Mouse (Mus musculus) embryo, embryonic 10.5 days (tissue): ENCODE results near the gene Plcb1.

ENCODE experiments used
- DNase-seq: peaks from one replicate; pipeline ENCODE4 v3.0.0-alpha.2; 2015; ENCODE audit warnings: low spot score

Gene Plcb1

DNA sequence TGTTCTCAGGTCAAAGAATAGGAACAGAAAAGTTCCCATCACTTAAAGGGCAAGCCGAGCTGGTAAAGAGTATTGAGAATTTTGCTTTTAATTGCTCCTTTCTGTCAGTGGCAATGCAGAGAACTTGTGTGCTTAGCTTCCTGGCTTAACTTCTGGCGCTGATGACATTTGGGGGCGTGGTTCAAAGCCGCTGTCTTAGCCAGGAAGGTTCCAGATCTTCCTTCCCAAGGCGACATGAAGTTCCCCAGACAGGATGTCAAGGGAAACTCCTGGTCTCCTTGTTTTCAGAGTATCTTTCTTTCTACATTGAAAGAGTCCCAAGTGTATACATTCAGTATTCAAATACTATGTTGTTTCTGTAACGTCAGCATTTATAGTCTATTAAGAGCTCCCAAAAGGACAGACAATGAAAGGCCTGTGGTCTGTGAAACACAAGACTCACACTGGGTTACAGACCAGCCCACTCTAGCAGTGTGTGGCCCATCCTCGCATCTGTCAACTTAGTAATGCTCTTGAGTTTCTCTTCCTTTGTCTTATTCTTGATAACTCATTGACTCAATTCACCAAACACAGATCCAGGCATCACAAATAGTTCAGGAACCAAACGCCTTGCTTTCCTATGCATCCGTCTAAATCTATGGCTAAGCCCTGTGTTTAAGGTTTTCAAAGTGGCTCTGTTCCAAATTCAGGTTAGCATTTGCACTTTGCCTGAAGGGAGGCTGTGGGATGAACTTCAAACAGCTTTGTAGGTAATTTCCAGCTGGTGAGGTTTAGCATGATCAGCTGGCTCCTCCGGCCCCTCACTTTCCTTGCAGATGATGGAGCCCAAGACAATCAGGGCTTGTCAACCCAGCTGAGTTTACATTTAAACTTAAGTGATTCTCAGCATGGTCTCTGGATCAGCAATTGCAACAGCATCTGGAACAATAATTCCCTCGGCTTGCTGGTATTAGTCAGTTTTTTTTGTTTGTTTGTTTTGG, 418.6 kb downstream of the Plcb1 start:
- no peak for DNase-seq

DNA sequence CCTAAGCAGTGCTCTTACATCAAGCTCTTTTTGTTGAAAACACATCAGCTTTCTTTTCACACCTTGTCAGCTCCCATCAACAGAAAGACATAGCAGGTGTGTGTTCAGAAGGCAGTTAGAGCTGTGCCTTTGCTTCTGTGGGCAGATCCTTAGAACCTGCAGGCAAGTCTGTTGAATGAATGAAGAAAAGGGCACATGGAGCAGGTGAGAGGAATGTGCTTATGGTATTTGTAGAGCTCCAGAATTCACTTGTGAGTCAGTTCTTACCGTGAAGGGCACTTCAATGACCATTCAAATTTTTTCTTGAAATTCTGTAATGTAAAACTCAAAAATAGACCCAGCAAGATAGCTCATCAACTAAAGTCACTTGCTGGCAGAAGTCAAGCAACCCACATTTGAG, 423.0 kb downstream of the Plcb1 start:
- DNase-seq: no peak

DNA sequence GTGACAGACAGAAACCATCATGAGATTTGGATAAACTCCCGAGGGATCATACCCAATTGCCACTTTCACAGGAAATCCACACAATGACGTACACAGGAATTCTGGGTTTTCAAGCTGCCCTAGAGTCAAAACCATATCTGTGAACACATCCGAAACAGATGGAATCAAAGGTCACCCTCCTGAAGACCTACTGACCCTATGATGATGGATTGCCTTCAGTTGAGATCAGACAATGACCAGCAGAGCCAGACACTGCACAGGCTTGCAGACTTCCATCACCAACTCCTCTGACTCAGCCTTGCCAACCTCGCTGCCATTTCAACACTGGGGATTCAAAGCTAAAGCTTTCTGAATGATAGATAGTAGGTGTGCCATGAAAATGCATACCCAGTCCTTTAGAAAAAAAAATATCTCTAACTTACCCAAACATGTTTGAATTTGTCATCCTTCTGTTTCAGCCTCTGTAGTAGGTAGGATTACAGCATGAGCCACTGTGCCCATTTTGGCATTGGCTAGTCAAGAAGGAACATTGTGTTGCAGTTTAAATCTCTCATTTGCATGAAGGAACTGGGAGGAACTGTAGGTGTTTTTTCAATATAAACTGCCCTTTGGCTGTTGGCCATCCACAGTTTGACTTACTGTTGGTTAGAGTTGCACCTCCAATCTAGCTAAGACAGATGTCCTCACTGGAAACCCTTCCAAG, 429.0 kb downstream of the Plcb1 start:
- peak; percentile 44 for DNase-seq

DNA sequence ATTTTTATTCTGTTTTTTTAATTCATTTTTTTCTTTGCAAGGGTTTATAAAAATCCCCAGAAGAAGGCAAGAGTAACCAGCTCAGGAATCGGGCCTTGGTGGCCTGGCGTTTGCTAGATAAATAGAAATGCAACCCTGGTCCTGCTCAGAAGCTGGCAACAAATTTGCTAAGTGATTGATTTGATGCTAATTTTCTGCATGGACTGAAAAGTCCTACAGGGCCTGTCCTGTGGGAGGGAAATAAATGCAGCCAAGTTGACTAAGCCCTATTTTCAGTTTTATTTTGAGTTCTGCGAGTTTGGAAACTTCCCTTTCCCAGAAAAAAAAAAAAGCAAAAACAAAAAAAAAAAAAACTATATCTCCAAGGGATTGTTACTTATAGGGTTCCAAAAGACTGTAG, 433.5 kb downstream of the Plcb1 start:
- DNase-seq: no peak

DNA sequence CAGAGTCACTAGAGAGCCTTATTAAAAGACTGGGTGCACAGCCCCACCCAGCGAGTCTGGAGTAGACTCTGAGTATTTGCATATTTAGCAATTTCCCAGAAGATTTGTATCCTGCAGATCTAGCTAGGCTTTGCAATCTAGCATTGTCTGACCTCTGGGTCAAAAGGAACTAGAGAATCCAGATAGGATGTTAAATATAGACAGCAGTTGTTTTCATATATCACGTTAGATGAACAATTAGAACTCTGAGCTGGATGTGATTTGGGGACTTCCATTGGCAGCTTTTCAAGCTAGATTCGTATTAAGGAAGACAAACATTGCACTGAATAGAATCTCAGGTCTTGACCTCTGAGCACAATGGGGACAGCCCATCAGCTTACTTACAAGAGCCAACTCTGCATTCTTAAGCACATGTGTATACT, 439.7 kb downstream of the Plcb1 start:
- DNase-seq: no peak

DNA sequence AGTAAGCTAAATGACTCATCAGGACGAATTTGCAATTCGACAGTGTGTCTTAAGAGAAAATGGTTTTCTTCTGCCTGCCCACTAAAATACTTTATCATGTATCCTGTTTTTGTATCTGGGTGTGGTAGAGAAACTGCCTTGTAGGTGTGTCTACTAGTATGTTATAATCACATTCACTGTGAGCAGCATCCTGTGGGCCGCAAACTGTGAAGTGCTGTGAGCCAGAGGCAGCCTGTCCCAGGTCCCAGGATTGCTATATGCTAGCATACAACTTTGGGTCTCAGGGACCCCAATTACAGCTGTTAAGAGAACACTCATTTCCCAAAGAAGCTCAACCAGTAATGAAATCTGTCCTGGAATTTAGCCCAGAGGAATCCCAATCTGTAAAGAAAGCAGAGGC, 444.4 kb downstream of the Plcb1 start:
- DNase-seq: no peak

DNA sequence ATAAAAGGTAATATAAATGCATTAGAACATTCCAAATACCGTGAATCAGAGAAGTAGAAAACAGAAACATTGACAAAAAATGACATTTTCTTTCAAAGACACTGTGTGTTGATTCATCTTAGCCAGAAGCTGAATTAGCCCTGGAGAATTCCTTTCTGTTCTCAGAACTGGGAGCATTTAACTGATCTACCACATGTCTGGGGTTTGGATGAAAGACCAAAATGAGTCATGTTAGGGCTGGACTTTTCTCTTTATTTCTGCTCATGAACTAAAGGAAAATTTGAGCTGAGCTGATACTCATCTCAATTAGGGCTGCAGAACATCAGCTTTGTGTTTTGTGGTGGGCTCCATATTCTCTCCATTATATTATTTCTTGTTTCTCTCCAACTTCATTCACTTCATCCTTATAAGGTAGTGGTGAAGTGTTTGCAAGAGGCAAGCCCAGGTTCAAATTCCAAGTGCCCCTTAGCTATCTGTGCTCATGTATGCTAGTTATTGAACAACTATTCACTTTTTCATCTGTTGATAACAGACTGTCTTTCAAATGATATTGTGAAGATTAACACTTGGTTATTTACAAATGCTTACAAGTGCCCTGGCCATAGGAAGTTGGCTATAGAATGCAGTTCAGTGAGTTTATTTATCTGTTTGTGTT, 456.9 kb downstream of the Plcb1 start:
- no peak for DNase-seq

DNA sequence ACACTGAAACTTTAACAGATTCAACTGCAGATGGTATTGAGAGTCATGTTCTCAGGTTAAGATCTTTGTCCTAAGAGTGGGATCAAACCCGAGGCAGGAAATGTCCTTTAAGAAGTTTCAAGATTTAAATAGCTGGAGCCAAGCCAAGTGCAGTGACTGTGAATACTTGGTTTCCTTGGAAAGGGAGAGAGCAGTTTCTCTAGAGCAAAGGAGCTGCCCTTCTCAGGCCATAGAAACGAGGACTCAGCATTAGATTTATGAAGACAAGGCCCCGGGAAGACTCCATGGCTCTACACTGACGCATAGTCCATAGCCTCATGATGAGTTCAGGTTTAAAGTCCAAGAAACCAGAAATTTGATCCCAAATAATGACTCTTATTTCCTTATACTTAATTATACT, 457.9 kb downstream of the Plcb1 start:
- DNase-seq: no peak

DNA sequence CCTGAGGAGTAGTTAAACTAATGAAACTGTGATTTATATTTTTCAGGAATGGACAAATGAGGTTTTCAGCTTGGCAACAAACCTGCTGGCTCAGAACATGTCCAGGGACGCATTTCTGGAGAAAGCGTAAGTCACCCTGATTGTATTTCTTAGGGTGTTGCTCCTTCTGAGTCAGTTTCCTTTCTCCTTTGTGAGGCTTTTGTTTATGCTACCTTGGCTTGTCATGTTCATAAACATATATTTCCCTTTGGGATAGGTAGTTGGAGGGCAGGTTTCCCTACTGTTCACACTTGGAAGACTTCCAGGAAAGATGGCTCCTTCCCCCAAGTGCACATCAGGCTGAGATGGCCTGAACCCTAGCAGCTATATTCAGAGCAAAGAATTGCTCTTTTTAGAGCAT, 464.1 kb downstream of the Plcb1 start:
- no peak for DNase-seq

DNA sequence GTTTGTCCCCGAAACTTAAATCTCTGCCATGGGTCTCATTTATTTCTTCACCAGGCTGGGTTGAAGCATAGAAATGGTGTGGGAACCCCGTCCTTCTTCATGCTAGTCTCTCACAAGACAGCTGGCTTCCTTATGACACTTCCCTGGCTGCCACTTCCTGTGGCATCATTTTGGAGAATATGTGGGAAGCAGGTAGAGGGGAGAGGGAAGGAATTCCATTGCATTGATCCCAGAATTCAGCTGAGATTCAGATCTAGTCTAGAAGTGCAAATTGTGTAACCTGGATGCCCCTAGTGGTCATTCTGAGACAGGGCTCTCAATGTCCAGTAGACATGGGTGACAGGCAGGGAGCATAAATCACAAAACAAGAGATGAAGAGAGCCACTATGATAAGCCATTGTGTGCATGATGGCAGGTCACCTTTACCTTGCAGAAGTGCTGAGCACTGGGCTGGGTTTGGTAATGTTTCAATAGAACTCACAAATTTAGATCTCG, 466.0 kb downstream of the Plcb1 start:
- peak; percentile 37 for DNase-seq

DNA sequence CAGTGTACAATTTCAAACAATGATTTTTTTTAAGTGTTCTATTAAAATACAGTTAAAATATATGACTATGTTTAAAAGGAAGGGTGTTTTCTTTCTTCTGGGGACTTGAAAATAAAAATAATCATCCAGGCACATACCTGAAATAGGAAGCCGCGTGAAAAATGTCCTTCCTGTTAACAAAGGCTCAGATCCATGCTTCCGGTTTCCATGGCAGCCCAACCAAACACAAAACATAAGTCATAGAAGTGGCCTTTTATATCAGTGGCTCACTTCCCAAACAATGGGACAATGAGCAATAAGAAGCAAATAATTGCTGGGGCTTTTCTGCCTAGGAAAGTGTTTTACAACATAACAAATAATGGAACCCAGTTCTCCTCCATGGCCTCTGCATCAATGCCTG, 473.3 kb downstream of the Plcb1 start:
- DNase-seq: peak; percentile 63

DNA sequence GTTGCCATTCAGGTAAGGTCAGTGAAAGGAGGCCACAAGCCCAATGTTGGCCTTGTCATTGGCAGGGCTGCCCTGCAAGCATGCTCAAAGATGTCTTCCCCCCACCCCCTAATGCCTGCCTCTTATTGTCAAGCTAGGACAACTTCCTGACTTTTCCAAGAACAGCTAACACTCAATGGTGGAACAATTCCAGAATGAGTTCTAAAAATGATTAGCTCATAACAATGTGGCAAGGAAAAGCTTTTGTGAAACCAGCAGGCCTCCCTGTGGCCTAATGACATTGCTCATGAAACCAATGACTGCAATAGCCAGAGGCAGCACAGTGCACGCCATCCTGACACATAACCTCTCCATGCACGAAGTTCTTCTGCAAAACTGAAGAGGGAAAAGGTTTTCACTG, 478.1 kb downstream of the Plcb1 start:
- no peak for DNase-seq

DNA sequence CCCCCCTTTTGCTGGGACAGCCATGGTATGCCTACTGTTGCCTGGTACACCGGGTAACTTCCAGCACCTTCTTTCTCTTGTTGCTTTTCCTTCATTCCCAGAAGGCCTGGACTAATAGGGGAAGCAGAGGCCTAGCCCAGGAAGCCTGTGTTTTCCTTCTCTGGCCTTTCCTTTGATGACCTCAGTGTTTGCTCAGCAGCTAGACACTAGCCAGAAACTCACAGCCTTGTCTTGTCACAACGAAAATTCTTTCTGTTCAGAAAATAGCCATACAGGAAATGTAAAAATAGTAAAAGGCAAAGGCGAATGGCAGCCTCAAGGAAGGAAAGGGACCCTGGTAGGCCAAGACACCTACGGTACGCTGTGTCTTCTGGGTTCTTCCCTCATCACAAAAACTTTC, 489.1 kb downstream of the Plcb1 start:
- no peak for DNase-seq

DNA sequence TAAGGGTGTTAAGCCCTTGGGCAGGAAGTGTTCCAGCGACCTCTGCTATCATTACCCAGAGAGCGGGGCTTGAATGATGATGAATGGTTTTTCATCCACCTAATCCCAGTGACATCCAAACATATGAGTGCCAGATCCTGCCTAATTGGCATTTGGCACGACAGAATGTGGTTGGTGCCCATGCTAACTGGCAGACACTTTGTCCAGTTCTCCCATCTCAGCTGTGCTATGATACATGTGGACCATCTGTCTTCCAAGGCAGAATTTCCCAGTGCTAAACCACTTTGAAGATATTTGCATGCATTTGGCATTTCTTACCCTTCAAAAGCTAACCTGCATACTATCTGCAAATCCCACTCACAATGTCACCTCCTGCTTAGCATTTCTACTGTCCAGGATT, 492.6 kb downstream of the Plcb1 start:
- no peak for DNase-seq

DNA sequence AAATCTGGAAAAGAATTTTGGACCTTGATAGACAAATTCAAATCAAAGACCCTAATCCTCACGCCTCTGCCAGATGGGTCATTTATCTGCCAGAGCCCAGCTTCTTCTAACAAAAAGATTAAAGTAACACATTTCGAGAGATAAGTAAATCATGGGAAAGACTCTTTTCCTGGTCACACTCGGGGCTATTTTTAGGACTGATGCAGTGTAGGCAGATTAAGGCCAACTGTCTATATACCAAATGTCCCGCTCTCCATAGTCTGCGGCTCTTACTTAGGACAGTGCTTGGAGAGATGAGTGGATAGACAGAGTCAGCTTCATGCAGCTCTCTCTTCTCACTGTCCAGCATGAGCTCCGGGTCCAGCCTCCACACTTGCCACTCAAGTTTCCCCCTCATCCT, 493.2 kb downstream of the Plcb1 start:
- no peak for DNase-seq

DNA sequence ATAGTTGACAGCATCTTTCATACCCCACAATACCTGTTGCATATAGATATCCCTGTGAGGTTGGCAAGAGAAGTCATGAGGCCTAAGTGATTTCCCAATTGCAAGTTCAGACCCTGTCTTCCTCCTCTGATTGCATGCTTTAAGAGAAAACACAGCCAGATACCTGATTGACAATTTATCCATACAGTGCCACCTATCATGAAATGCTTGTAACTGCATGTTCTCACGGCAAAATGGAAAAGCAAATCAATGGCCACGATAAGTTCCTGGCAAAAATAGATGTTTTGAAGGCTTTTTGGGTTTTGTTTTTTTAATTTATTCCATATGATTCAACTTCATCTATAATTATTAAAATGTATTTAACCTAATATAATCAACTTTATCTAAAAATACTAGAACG, 497.9 kb downstream of the Plcb1 start:
- peak; percentile 40 for DNase-seq

DNA sequence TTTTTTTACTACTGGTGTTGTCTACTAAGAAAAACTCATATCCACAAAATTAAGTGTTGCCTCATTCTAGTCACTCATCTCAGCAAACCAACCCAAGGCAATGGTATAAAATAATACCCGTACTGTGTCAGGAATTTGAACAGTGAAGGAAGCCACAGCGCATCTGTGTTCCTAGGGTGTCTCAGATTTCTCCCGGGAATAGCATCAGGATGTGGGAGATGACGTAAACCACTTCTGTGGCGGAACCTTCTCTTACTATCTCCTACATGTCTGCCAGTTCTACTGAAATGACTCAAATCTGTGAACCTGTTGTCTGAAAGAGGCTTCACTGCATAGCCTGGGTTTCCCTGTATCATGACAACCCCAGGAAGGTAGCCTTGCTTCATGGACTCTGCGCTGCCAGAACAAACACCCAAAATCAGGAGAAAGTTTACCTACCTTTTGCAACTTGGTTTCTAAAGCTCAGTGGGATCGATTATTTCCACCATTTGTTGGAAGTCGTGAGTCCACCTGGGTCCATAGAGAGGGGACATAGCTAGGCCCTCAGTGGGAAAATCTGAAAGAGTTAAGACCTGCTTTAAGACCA, 510.4 kb downstream of the Plcb1 start:
- no peak for DNase-seq

DNA sequence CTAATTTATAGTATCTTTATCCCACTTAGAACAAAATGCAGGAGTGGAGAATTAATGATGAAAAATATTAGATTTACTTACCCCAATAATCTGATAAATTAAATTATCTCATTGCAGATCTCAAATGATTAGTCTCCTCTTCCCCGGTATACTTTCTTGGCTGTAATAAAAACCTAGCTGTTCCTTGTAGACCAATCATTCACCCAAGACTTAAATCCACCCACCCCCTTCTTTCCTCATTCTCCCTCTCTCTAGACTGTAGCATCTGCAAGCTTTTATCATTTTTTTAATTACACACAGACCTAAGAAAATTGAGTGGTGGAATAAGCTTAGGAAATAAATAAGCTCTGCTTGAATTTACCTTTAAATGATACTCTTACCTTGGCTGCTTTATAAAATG, 514.6 kb downstream of the Plcb1 start:
- no peak for DNase-seq

DNA sequence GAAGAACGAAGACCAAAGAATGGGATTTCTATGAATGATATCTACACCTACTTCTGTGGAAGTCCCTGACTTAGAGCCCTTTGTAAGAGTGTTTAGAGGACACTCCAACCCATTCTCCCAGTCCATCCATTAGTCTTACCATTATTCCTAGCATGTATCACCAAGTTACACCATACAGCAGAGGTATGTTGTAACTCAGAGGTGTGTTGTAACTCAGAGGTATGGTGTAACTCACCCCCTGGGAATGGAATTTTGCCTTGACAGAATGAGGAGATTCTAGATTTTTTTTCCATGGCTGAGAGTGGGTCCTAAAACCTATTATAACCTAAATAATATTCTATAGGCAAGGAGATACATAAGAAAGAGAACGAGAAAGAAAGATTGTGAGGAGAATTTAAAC, 516.6 kb downstream of the Plcb1 start:
- no peak for DNase-seq

DNA sequence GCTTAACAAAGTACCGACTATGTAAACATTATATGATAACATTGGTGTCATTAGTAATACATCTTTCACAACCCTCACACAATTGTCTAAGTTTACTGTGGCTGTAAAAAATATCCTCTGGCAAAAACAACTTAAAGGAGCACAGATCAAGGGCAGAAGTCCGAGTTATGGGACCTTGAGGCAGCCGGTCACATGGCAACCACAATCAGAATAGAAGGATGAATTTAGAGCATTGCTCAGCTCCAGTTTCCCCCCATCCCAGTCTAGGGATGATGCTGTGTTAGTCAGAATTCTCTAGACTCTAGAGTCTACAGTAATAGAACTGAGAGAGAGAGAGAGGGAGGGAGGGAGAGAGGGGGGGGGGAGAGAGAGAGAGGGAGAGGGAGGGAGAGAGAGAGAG, 519.3 kb downstream of the Plcb1 start:
- DNase-seq: no peak

DNA sequence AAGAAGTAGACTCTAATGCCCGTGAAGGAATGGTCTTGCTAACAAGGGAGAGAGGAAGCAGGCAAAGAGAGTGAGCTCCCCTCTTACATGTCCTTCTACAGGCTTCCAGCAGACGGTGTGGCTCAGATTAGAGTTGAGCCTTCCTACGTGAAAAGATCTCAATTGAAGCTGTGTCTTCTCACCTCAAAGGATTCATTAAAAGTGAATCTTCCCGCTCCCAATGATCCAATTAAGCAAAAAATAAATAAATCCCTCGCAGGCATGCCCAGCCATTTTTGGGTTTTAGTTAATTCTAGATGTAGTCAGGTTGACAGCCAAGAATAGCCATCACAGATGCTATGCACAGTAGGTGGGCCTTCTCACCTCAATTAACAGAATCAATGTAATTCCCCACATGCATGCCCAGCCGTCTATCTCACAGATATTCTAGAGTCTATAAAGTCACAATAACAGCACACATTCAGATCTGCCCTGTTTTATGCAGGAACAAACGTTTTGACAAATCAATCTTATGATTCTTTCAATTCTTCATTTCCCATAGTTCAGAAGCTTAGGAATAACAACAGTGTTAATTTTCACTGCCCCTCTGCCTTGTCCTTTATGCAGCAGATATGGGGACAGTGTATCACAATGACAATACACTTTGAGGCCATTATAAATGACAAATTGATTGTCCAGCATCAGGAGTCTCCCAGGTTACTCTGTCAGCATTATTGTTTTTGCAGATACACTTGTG, 520.0 kb downstream of the Plcb1 start:
- no peak for DNase-seq

DNA sequence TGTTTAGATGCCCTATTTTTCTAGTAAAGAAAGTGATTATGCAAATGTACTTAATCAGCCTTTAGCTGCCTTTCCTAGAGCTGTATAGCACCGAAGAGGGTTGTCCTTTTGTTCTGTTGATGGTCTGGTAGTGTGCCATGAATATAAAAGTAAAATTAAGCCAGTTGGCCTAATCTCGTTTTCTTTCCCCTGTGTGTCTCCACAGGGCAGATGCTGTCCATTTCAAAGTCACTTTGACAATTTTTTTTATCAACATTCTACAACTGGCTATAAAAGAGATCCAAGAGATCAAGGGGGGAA, 520.6 kb downstream of the Plcb1 start:
- no peak for DNase-seq
